Mouse (Mus musculus): ENCODE measurements around the gene Sbf2. TPM values are rescaled to one million over a fixed set of nuclear protein-coding genes. Genes with fewer than 3 reads are reported as not detected.
"Not testable (repeated sequence)": the region's sequence is repeated elsewhere in the genome, so short reads cannot be mapped to it uniquely, and the experiment has no call there.

The Sbf2 gene
- total and polyA plus RNA-seq, 2 experiments from 2014 or later: 21.3 to 64.6 TPM

DNA sequence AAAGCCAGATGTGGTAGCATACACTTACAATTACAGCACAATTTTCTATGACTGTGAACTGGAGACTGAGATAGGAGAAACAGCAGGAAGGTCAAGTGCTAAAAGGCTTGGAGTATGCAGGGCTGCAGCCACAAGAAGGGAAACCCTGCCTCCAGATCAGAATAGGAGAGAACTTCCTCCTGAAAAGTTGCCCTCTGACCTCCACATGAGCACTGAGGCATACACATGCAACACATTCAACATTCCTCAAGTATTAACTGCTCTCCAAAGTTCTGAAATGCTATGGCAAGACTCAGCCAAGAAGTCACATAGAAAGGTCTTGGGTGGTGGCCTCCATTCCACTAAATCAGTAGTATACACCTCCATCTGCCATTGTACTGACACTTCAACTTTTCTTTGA lies 58.5 kb downstream of the Sbf2 start:
- no peak overlapping the region for H3K9ac ChIP-seq (replicated peaks; ENCODE audit: low read depth, low read length)
- no peak overlapping the region for H3K4me2 ChIP-seq (ENCODE audit: low read depth, low read length)
- H3K9me3 ChIP-seq (replicated peaks; ENCODE audit: control insufficient read depth, low read length): no peaks in the 10 kb centered on the region
- no peak overlapping the region for H3K27ac ChIP-seq (ENCODE audit: low read depth)
- no peaks in the 10 kb centered on the region for H3K27me3 ChIP-seq (ENCODE audit: control insufficient read depth, insufficient read depth, low read length)
- H3K4me3 ChIP-seq (ENCODE audit: low read depth, low read length): no peak overlapping the region
- no peaks in the 10 kb centered on the region for H3K4me1 ChIP-seq (ENCODE audit: control insufficient read depth, insufficient read depth)
- 0 out of 2 replicates have a peak, but pooled peaks cover 7% of the 10 kb centered on the region for H3K36me3 ChIP-seq (replicated peaks; ENCODE audit: control insufficient read depth, insufficient read depth, low read length)
- ATAC-seq (ENCODE audit: insufficient read depth, low read depth) (no peak), DNase-seq (ENCODE audit: low spot score) (no peak)
- TF ChIP-seq CTCF (IDR thresholded peaks at IDR 0.05; ENCODE audit: low read depth): no peak
- no peak for TF ChIP-seq EP300 (IDR thresholded peaks at IDR 0.05; ENCODE audit: low read depth)

DNA sequence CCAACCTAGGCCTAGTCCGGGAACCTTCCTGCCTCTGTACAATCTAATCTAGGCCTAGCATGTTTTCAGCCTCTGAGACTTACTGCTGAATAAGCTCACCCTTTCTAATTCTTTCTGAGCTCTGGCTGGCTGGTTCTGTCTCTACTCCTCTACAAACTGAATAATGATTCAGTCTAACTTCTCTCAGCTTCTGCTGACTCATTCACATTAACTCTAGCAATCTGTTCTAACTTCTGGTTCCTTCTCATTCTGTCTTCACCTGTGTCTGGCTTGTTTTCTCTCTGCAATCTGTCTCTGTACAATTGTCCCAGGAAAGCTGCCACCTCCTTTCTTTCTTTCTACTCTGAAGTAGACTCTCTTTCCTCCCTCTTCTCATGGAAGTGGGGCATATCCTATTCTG lies 59.5 kb downstream of the Sbf2 start:
- H3K4me1 ChIP-seq (ENCODE audit: control insufficient read depth, insufficient read depth): no peaks in the 10 kb centered on the region
- 0 out of 2 replicates have a peak, but pooled peaks cover 7% of the 10 kb centered on the region for H3K36me3 ChIP-seq (replicated peaks; ENCODE audit: control insufficient read depth, insufficient read depth, low read length)
- ATAC-seq (ENCODE audit: insufficient read depth, low read depth): no peak
- TF ChIP-seq CTCF (IDR thresholded peaks at IDR 0.05; ENCODE audit: low read depth): no peak
- TF ChIP-seq EP300 (IDR thresholded peaks at IDR 0.05; ENCODE audit: low read depth): no peak
- DNase-seq (ENCODE audit: low spot score): no peak
- H3K4me3 ChIP-seq (ENCODE audit: low read depth, low read length): no peak overlapping the region
- no peak overlapping the region for H3K4me2 ChIP-seq (ENCODE audit: low read depth, low read length)
- WGBS: 76% methylated on average over 1 of the region's 1 CpGs
- no peaks in the 10 kb centered on the region for H3K9me3 ChIP-seq (replicated peaks; ENCODE audit: control insufficient read depth, low read length)
- no peak overlapping the region for H3K9ac ChIP-seq (replicated peaks; ENCODE audit: low read depth, low read length)
- H3K27me3 ChIP-seq (ENCODE audit: control insufficient read depth, insufficient read depth, low read length): no peaks in the 10 kb centered on the region
- no peak overlapping the region for H3K27ac ChIP-seq (ENCODE audit: low read depth)

DNA sequence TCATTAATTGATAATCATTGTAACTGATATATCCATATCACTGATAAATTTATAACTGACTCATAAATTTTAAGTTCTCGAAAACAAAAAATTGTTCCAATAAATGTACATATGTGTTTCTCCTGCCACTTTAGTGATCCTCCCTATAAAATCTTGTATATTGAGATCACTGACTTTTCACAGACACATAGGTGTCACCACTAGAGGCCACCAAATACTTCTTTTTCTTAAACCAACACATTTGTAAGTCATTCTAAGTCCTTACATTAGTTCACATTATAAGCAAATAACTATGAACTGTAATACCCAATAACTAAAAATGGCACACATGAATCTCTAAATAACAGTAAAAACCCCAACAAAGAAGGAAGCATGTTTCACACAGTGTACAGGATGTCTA lies 66.5 kb downstream of the Sbf2 start:
- DNase-seq (ENCODE audit: low spot score) (peak; percentile 63), ATAC-seq (ENCODE audit: insufficient read depth, low read depth) (no peak)
- no peaks in the 10 kb centered on the region for H3K27me3 ChIP-seq (ENCODE audit: control insufficient read depth, insufficient read depth, low read length)
- H3K9me3 ChIP-seq (replicated peaks; ENCODE audit: control insufficient read depth, low read length): no peaks in the 10 kb centered on the region
- no peak overlapping the region for H3K4me2 ChIP-seq (ENCODE audit: low read depth, low read length)
- WGBS: 72% methylated on average over 1 of the region's 1 CpGs
- TF ChIP-seq EP300 (IDR thresholded peaks at IDR 0.05; ENCODE audit: low read depth): no peak
- peak; percentile 51 for TF ChIP-seq CTCF (IDR thresholded peaks at IDR 0.05; ENCODE audit: low read depth)
- H3K4me1 ChIP-seq (ENCODE audit: control insufficient read depth, insufficient read depth): no peaks in the 10 kb centered on the region
- H3K4me3 ChIP-seq (ENCODE audit: low read depth, low read length): no peak overlapping the region
- H3K9ac ChIP-seq (replicated peaks; ENCODE audit: low read depth, low read length): no peak overlapping the region
- H3K36me3 ChIP-seq (replicated peaks; ENCODE audit: control insufficient read depth, insufficient read depth, low read length): no peaks in the 10 kb centered on the region
- H3K27ac ChIP-seq (ENCODE audit: low read depth): no peak overlapping the region

DNA sequence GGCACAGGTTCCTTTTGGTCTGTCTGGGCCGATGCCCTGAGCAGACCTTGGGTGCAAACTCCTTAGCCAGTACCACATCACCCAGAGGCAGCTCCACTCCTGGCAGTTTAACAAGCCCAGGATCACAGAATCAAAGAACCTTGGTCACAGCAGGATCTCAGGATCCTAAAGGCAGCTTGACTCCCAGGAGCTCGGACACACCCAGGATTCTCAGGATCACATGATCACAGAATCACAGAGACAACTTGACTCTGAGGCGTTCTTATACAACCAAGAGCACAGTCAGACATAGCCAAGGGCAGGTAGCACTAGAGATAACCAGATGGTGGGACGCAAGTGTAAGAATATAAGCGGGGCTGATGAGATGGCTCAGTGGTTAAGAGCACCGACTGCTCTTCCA lies 71.4 kb downstream of the Sbf2 start:
- no peaks in the 10 kb centered on the region for H3K27me3 ChIP-seq (ENCODE audit: control insufficient read depth, insufficient read depth, low read length)
- TF ChIP-seq EP300 (IDR thresholded peaks at IDR 0.05; ENCODE audit: low read depth): no peak
- TF ChIP-seq CTCF (IDR thresholded peaks at IDR 0.05; ENCODE audit: low read depth): no peak
- no peaks in the 10 kb centered on the region for H3K36me3 ChIP-seq (replicated peaks; ENCODE audit: control insufficient read depth, insufficient read depth, low read length)
- WGBS: 83% methylated on average over 6 of the region's 6 CpGs
- no peaks in the 10 kb centered on the region for H3K4me1 ChIP-seq (ENCODE audit: control insufficient read depth, insufficient read depth)
- no peak overlapping the region for H3K27ac ChIP-seq (ENCODE audit: low read depth)
- ATAC-seq (ENCODE audit: insufficient read depth, low read depth) (no peak), DNase-seq (ENCODE audit: low spot score) (no peak)
- H3K9ac ChIP-seq (replicated peaks; ENCODE audit: low read depth, low read length): no peak overlapping the region
- no peaks in the 10 kb centered on the region for H3K9me3 ChIP-seq (replicated peaks; ENCODE audit: control insufficient read depth, low read length)
- no peak overlapping the region for H3K4me3 ChIP-seq (ENCODE audit: low read depth, low read length)
- no peak overlapping the region for H3K4me2 ChIP-seq (ENCODE audit: low read depth, low read length)

DNA sequence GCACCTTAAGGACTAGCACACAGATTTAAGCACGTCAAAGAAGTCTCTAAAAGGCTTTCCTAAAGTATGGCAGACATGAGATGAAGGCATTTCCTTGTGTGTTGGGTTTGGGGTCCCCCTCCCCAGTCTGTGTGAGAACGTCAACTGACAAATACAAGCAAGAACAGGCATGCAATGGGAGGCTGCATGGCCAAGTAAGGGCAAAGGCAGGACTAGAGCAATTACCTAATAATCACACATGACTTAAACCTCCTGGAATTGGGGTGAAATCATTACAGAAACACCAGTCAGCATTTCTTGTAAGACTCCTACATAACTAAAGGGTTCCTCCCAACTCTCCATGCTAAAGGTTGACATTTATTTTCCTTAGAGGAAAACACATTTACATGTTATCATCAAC lies 75.5 kb downstream of the Sbf2 start:
- no peak for ATAC-seq (ENCODE audit: insufficient read depth, low read depth)
- 70% methylated on average over 2 of the region's 2 CpGs for WGBS

DNA sequence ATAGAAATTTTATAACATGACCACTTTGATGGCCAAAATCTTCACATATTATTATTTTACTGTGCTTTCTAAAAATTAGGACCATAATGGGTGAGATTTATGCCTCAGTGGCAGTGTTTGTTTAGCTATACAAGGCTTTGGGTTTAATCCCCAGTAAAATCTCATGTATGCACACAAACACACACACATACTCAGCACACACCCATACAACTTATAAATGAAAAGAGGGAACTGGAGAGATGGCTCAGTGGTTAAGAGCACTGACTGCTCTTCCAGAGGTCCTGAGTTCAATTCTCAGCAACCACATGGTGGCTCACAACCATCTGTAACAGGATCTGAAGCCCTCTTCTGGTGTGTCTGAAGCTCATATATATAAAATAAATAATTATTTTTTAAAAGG lies 84.4 kb downstream of the Sbf2 start:
- H3K4me1 ChIP-seq (ENCODE audit: control insufficient read depth, insufficient read depth): peaks cover 12% of the 10 kb centered on the region
- not testable (repeated sequence) for H3K4me3 ChIP-seq (ENCODE audit: low read depth, low read length); H3K36me3 ChIP-seq (replicated peaks; ENCODE audit: control insufficient read depth, insufficient read depth, low read length); ATAC-seq (ENCODE audit: insufficient read depth, low read depth); DNase-seq (ENCODE audit: low spot score); H3K9me3 ChIP-seq (replicated peaks; ENCODE audit: control insufficient read depth, low read length); H3K27me3 ChIP-seq (ENCODE audit: control insufficient read depth, insufficient read depth, low read length); H3K4me2 ChIP-seq (ENCODE audit: low read depth, low read length); H3K9ac ChIP-seq (replicated peaks; ENCODE audit: low read depth, low read length); H3K27ac ChIP-seq (ENCODE audit: low read depth)

More for the DNA sequence above, 75.5 kb downstream of the Sbf2 start:
- Histone ChIP-seq H3K36me3 (replicated peaks; ENCODE audit: control insufficient read depth, insufficient read depth, low read length) (no peaks in the 10 kb centered on the region), H3K4me1 (ENCODE audit: control insufficient read depth, insufficient read depth) (no peaks in the 10 kb centered on the region), H3K4me2 (ENCODE audit: low read depth, low read length) (no peak overlapping the region), H3K4me3 (ENCODE audit: low read depth, low read length) (no peak overlapping the region), H3K9ac (replicated peaks; ENCODE audit: low read depth, low read length) (no peak overlapping the region), H3K27ac (ENCODE audit: low read depth) (no peak overlapping the region), H3K27me3 (ENCODE audit: control insufficient read depth, insufficient read depth, low read length) (no peaks in the 10 kb centered on the region), H3K9me3 (replicated peaks; ENCODE audit: control insufficient read depth, low read length) (no peaks in the 10 kb centered on the region)
- no peak for TF ChIP-seq CTCF (IDR thresholded peaks at IDR 0.05; ENCODE audit: low read depth)
- no peak for TF ChIP-seq EP300 (IDR thresholded peaks at IDR 0.05; ENCODE audit: low read depth)
- no peak for DNase-seq (ENCODE audit: low spot score)

Data from heart, postnatal 0 days (tissue).